Comparison of ENCODE assay signal across 11 mouse cellular contexts in genomic region chr19:24553291-24554075, GRCm38 (mm10). TPM values are rescaled to one million over a fixed set of nuclear protein-coding genes. Genes with fewer than 3 reads are reported as not detected.
A peak's percentile ranks its signal among the peaks of the same experiment; 100 is the strongest.
DNase-seq lines count a peak whose midpoint lies in the region; ATAC-seq and TF ChIP-seq lines count a peak whose summit lies in the region.
"Had no signal": no experiment of that assay in that cellular context is flagged by ENCODE, and none has a peak within 500 bp of the region (broad histone marks: within the 10 kb centered on the region; RNA-seq: fewer than 3 reads in every experiment).

No protein-coding gene starts in this region.

- no peak for TF ChIP-seq EP300 in liver, postnatal 0 days (IDR thresholded peaks at IDR 0.05; ENCODE audit: low read depth)

- peaks cover 43% of the 10 kb centered on the region for H3K4me1 ChIP-seq in heart, embryonic 12.5 days (replicated peaks)
- H3K4me1 ChIP-seq in midbrain, embryonic 11.5 days (ENCODE audit: control insufficient read depth, insufficient read depth, low read length), result peaks cover 23% of the 10 kb centered on the region
- H3K4me1 ChIP-seq in midbrain, postnatal 0 days (ENCODE audit: insufficient read depth, low read length), result 0 out of 2 replicates have a peak, but pooled peaks cover 5% of the 10 kb centered on the region
- H3K4me1 ChIP-seq in liver, postnatal 0 days (ENCODE audit: insufficient read depth), result peaks cover 34% of the 10 kb centered on the region
- peaks cover 8% of the 10 kb centered on the region for H3K4me1 ChIP-seq in stomach, embryonic 16.5 days (ENCODE audit: control insufficient read depth, insufficient read depth, low read length)

- no peak for ATAC-seq in heart, embryonic 12.5 days (ENCODE audit: insufficient number of reproducible peaks, low FRiP score)
- no peak for ATAC-seq in midbrain, embryonic 11.5 days (ENCODE audit: low FRiP score)
- no peak for ATAC-seq in midbrain, postnatal 0 days (ENCODE audit: low FRiP score)
- ATAC-seq in liver, postnatal 0 days, result no peak
- no peak for ATAC-seq in stomach, embryonic 16.5 days (ENCODE audit: insufficient read depth, low FRiP score)

- no peaks in the 10 kb centered on the region for H3K36me3 ChIP-seq in heart, embryonic 12.5 days
- no peaks in the 10 kb centered on the region for H3K36me3 ChIP-seq in midbrain, embryonic 11.5 days (ENCODE audit: control insufficient read depth, insufficient read depth, low read length)
- H3K36me3 ChIP-seq in midbrain, postnatal 0 days (ENCODE audit: insufficient read depth, low read length), result no peaks in the 10 kb centered on the region
- no peaks in the 10 kb centered on the region for H3K36me3 ChIP-seq in liver, postnatal 0 days (replicated peaks; ENCODE audit: insufficient read depth, low read length)
- no peaks in the 10 kb centered on the region for H3K36me3 ChIP-seq in stomach, embryonic 16.5 days (ENCODE audit: control insufficient read depth, insufficient read depth, low read length)
- H3K36me3 ChIP-seq: hindbrain, embryonic 15.5 days had no signal

- intact Hi-C loops in gastrocnemius, postnatal 14 days (cut with DNase I; ENCODE audit: low total_unique reads), result no loop called here

- peak overlapping the region; percentile 83 for H3K4me3 ChIP-seq in heart, embryonic 12.5 days
- H3K4me3 ChIP-seq in midbrain, embryonic 11.5 days (ENCODE audit: low read depth, low read length), result no peak overlapping the region
- no peak overlapping the region for H3K4me3 ChIP-seq in midbrain, postnatal 0 days (ENCODE audit: low read depth, low read length)
- H3K4me3 ChIP-seq in liver, postnatal 0 days (ENCODE audit: low read depth, low read length), result peak overlapping the region; percentile 77
- H3K4me3 ChIP-seq in stomach, embryonic 16.5 days (replicated peaks; ENCODE audit: low read length), result no peak overlapping the region
- H3K4me3 ChIP-seq: hindbrain, embryonic 15.5 days had no signal

- 0 out of 2 replicates have a peak overlapping the region, but pooled peaks have one; percentile 45 for H3K9ac ChIP-seq in heart, embryonic 12.5 days
- H3K9ac ChIP-seq in midbrain, embryonic 11.5 days (ENCODE audit: low read length), result no peak overlapping the region; the same call in 1 of the 2 replicates
- H3K9ac ChIP-seq in midbrain, postnatal 0 days (replicated peaks; ENCODE audit: low read length, poor library complexity, severe bottlenecking), result no peak overlapping the region
- peak overlapping the region; percentile 85; the same call in 1 of the 2 replicates for H3K9ac ChIP-seq in liver, postnatal 0 days (replicated peaks)
- H3K9ac ChIP-seq in stomach, embryonic 16.5 days (ENCODE audit: low read length), result no peak overlapping the region
- H3K9ac ChIP-seq: hindbrain, embryonic 15.5 days had no signal

- WGBS in heart, embryonic 12.5 days, result 45% methylated on average over 12 of the region's 12 CpGs
- 58% methylated on average over 12 of the region's 12 CpGs for WGBS in midbrain, embryonic 11.5 days
- WGBS in midbrain, postnatal 0 days, result 49% methylated on average over 12 of the region's 12 CpGs
- WGBS in liver, postnatal 0 days (ENCODE audit: insufficient replicate concordance), result 72% methylated on average over 12 of the region's 12 CpGs
- 63% methylated on average over 12 of the region's 12 CpGs for WGBS in stomach, embryonic 16.5 days

- no peaks in the 10 kb centered on the region for H3K9me3 ChIP-seq in heart, embryonic 12.5 days (replicated peaks)
- no peaks in the 10 kb centered on the region for H3K9me3 ChIP-seq in midbrain, embryonic 11.5 days (ENCODE audit: control insufficient read depth, low read length)
- H3K9me3 ChIP-seq in midbrain, postnatal 0 days (ENCODE audit: low read length), result no peaks in the 10 kb centered on the region
- no peaks in the 10 kb centered on the region for H3K9me3 ChIP-seq in liver, postnatal 0 days (ENCODE audit: low read length)
- no peaks in the 10 kb centered on the region for H3K9me3 ChIP-seq in stomach, embryonic 16.5 days (replicated peaks; ENCODE audit: control insufficient read depth, low read length)
- H3K9me3 ChIP-seq: hindbrain, embryonic 15.5 days had no signal

- TF ChIP-seq CTCF in midbrain, postnatal 0 days (IDR thresholded peaks at IDR 0.05), result no peak
- TF ChIP-seq CTCF in liver, postnatal 0 days (IDR thresholded peaks at IDR 0.05; ENCODE audit: low read depth), result no peak

- peak overlapping the region; percentile 97 for H3K4me2 ChIP-seq in heart, embryonic 12.5 days
- peak overlapping the region; percentile 2; the same call in 1 of the 2 replicates for H3K4me2 ChIP-seq in midbrain, embryonic 11.5 days
- H3K4me2 ChIP-seq in midbrain, postnatal 0 days (ENCODE audit: low read depth, low read length, poor library complexity, severe bottlenecking), result no peak overlapping the region
- peak overlapping the region; percentile 95 for H3K4me2 ChIP-seq in liver, postnatal 0 days (ENCODE audit: low read depth, low read length)
- H3K4me2 ChIP-seq in stomach, embryonic 16.5 days (ENCODE audit: low read depth, low read length), result peak overlapping the region; percentile 16; the same call in 1 of the 2 replicates

- DNase-seq in heart, adult 11 months, result no peak
- DNase-seq in midbrain, embryonic 11.5 days (ENCODE audit: low spot score, missing footprints), result peak; percentile 85
- DNase-seq in midbrain, postnatal 0 days (ENCODE audit: low spot score), result no peak
- no peak for DNase-seq in liver, postnatal 0 days
- DNase-seq in adrenal gland, postnatal 4 days (ENCODE audit: low spot score in 2 of 2), result no peak
- no peak for DNase-seq in gastrocnemius, postnatal 14 days
- DNase-seq: adrenal gland, adult 2 months; layer of hippocampus, postnatal 36 days had no signal

- peak overlapping the region; percentile 47; the same call in 1 of the 2 replicates for H3K27ac ChIP-seq in heart, embryonic 12.5 days (ENCODE audit: poor library complexity, severe bottlenecking)
- H3K27ac ChIP-seq in midbrain, embryonic 11.5 days (ENCODE audit: low read depth, low read length), result no peak overlapping the region
- H3K27ac ChIP-seq in midbrain, postnatal 0 days (ENCODE audit: low read depth, low read length), result no peak overlapping the region
- no peak overlapping the region for H3K27ac ChIP-seq in liver, postnatal 0 days (ENCODE audit: low read depth)
- H3K27ac ChIP-seq in stomach, embryonic 16.5 days (ENCODE audit: low read length), result no peak overlapping the region
- H3K27ac ChIP-seq: hindbrain, embryonic 15.5 days had no signal

- no peaks in the 10 kb centered on the region for H3K27me3 ChIP-seq in heart, embryonic 12.5 days (replicated peaks)
- peaks cover 4% of the 10 kb centered on the region; the same call in 1 of the 2 replicates for H3K27me3 ChIP-seq in midbrain, embryonic 11.5 days (ENCODE audit: control insufficient read depth, insufficient read depth, low read length)
- H3K27me3 ChIP-seq in midbrain, postnatal 0 days (ENCODE audit: insufficient read depth, low read length), result no peaks in the 10 kb centered on the region
- peaks cover 32% of the 10 kb centered on the region for H3K27me3 ChIP-seq in liver, postnatal 0 days (ENCODE audit: insufficient read depth, low read length)
- H3K27me3 ChIP-seq in stomach, embryonic 16.5 days (ENCODE audit: control insufficient read depth, insufficient read depth, low read length), result peaks cover 14% of the 10 kb centered on the region

RNA-seq across cellular contexts. Expression of gene Pip5k1b, which starts 2.2 kb away (rescaled TPM):
- 8.6 and 9.4 TPM in 2 replicates for polyA plus RNA-seq in heart, embryonic 12.5 days (2016; fragmentation: Nextera tagmentation; extraction: Ambion mirVana)
- 2.3 and 2.9 TPM in 2 replicates for polyA plus RNA-seq in midbrain, embryonic 11.5 days (2014; fragmentation: Nextera tagmentation; extraction: Ambion mirVana)
- total RNA-seq in midbrain, postnatal 0 days (2014; rRNA removed), result 1.9 and 3.0 TPM in 2 replicates
- polyA plus RNA-seq in midbrain, postnatal 0 days (2015; fragmentation: Nextera tagmentation; extraction: Ambion mirVana), result 0.80 and 0.86 TPM in 2 replicates
- polyA plus RNA-seq in liver, postnatal 0 days (2015; fragmentation: Nextera tagmentation; extraction: Ambion mirVana), result 3.0 and 4.4 TPM in 2 replicates
- 3.8 and 4.1 TPM in 2 replicates for polyA plus RNA-seq in stomach, embryonic 16.5 days (2015; fragmentation: Nextera tagmentation; extraction: Ambion mirVana)
- 10 to 100 TPM; 21.2 to 23.4 TPM for total RNA-seq in adrenal gland, postnatal 4 days (2021)
- total RNA-seq in gastrocnemius, postnatal 14 days (2021), result 1 to 10 TPM in 1 of 2 experiments, under 1 TPM in 1; 0.51 to 1.0 TPM

Comparison
In these comparisons a context has a peak if more than half of its experiments do, and no peak if none do; other contexts are left out.
1. H3K4me3 ChIP-seq: peak in heart, embryonic 12.5 days (single experiment) and liver, postnatal 0 days (single experiment); none in midbrain, embryonic 11.5 days (single experiment), midbrain, postnatal 0 days (single experiment) and stomach, embryonic 16.5 days (single experiment).
2. H3K9ac ChIP-seq: peak in heart, embryonic 12.5 days (single experiment) and liver, postnatal 0 days (single experiment); none in midbrain, embryonic 11.5 days (single experiment), midbrain, postnatal 0 days (single experiment) and stomach, embryonic 16.5 days (single experiment).